Mouse (Mus musculus): ENCODE results near the gene Dusp27. TPM values are rescaled to one million over a fixed set of nuclear protein-coding genes. Genes with fewer than 3 reads are reported as not detected.

Gene Dusp27
- 11.3 and 14.0 TPM in 2 replicates for polyA plus RNA-seq (2014; fragmentation: Nextera tagmentation; extraction: Ambion mirVana)

GRCm38 (mm10) chr1:166127719-166128118, at the start of gene Dusp27:
Dusp27 (minus strand) TSS chr1:166127922.
- Histone ChIP-seq H3K27me3 (replicated peaks; ENCODE audit: control insufficient read depth, insufficient read depth, low read length) (no peaks in the 10 kb centered on the region), H3K4me2 (ENCODE audit: low read depth, low read length) (peak within 1 kb of the TSS; percentile 38), H3K4me1 (ENCODE audit: control insufficient read depth, insufficient read depth, low read length) (peaks cover 9% of the 10 kb centered on the region), H3K27ac (replicated peaks; ENCODE audit: low read depth, low read length) (no peak within 1 kb of the TSS; the same call in 1 of the 2 replicates), H3K36me3 (ENCODE audit: control insufficient read depth, insufficient read depth, low read length) (no peaks in the 10 kb centered on the region), H3K9me3 (ENCODE audit: control insufficient read depth, low read length) (no peaks in the 10 kb centered on the region), H3K9ac (ENCODE audit: low read depth, low read length) (peak within 1 kb of the TSS; percentile 40), H3K4me3 (ENCODE audit: low read depth, low read length) (peak within 1 kb of the TSS; percentile 14)
- ATAC-seq (ENCODE audit: low read depth) (peak; percentile 70), DNase-seq (ENCODE audit: low spot score) (peak; percentile 79)
- WGBS = 25% methylated on average over 4 of the region's 4 CpGs

- Histone ChIP-seq H3K4me2 (ENCODE audit: low read depth, low read length) (no peak overlapping the region), H3K27ac (replicated peaks; ENCODE audit: low read depth, low read length) (no peak overlapping the region), H3K36me3 (ENCODE audit: control insufficient read depth, insufficient read depth, low read length) (no peaks in the 10 kb centered on the region), H3K4me1 (ENCODE audit: control insufficient read depth, insufficient read depth, low read length) (no peaks in the 10 kb centered on the region), H3K9ac (ENCODE audit: low read depth, low read length) (no peak overlapping the region), H3K27me3 (replicated peaks; ENCODE audit: control insufficient read depth, insufficient read depth, low read length) (no peaks in the 10 kb centered on the region), H3K9me3 (ENCODE audit: control insufficient read depth, low read length) (no peaks in the 10 kb centered on the region), H3K4me3 (ENCODE audit: low read depth, low read length) (no peak overlapping the region)
- WGBS = 61% methylated on average over 9 of the region's 9 CpGs
- no peak for ATAC-seq (ENCODE audit: low read depth)
- no peak for DNase-seq (ENCODE audit: low spot score)
These were observed 45.9 kb upstream of the Dusp27 start for GRCm38 (mm10) chr1:166173621-166174020.

GRCm38 (mm10) chr1:166172992-166173391, 45.3 kb upstream of the Dusp27 start:
- no peaks in the 10 kb centered on the region for H3K27me3 ChIP-seq (replicated peaks; ENCODE audit: control insufficient read depth, insufficient read depth, low read length)
- DNase-seq (ENCODE audit: low spot score) (no peak), ATAC-seq (ENCODE audit: low read depth) (no peak)
- 77% methylated on average over 3 of the region's 3 CpGs for WGBS
- no peaks in the 10 kb centered on the region for H3K9me3 ChIP-seq (ENCODE audit: control insufficient read depth, low read length)
- no peaks in the 10 kb centered on the region for H3K4me1 ChIP-seq (ENCODE audit: control insufficient read depth, insufficient read depth, low read length)
- H3K27ac ChIP-seq (replicated peaks; ENCODE audit: low read depth, low read length) = no peak overlapping the region
- no peak overlapping the region for H3K9ac ChIP-seq (ENCODE audit: low read depth, low read length)
- H3K36me3 ChIP-seq (ENCODE audit: control insufficient read depth, insufficient read depth, low read length) = no peaks in the 10 kb centered on the region
- no peak overlapping the region for H3K4me3 ChIP-seq (ENCODE audit: low read depth, low read length)
- no peak overlapping the region for H3K4me2 ChIP-seq (ENCODE audit: low read depth, low read length)

- no peak overlapping the region for H3K9ac ChIP-seq (ENCODE audit: low read depth, low read length)
- no peak for DNase-seq (ENCODE audit: low spot score)
- no peak overlapping the region for H3K4me3 ChIP-seq (ENCODE audit: low read depth, low read length)
- H3K4me1 ChIP-seq (ENCODE audit: control insufficient read depth, insufficient read depth, low read length) = no peaks in the 10 kb centered on the region
- H3K4me2 ChIP-seq (ENCODE audit: low read depth, low read length) = no peak overlapping the region
- no peaks in the 10 kb centered on the region for H3K27me3 ChIP-seq (replicated peaks; ENCODE audit: control insufficient read depth, insufficient read depth, low read length)
- no peaks in the 10 kb centered on the region for H3K9me3 ChIP-seq (ENCODE audit: control insufficient read depth, low read length)
- ATAC-seq (ENCODE audit: low read depth) = no peak
- no peak overlapping the region for H3K27ac ChIP-seq (replicated peaks; ENCODE audit: low read depth, low read length)
- 93% methylated on average over 12 of the region's 12 CpGs for WGBS
- H3K36me3 ChIP-seq (ENCODE audit: control insufficient read depth, insufficient read depth, low read length) = no peaks in the 10 kb centered on the region
These were observed 43.1 kb upstream of the Dusp27 start for GRCm38 (mm10) chr1:166170852-166171251.

- ATAC-seq (ENCODE audit: low read depth) (no peak), DNase-seq (ENCODE audit: low spot score) (no peak)
- Histone ChIP-seq H3K4me1 (ENCODE audit: control insufficient read depth, insufficient read depth, low read length) (no peaks in the 10 kb centered on the region), H3K27me3 (replicated peaks; ENCODE audit: control insufficient read depth, insufficient read depth, low read length) (no peaks in the 10 kb centered on the region), H3K9ac (ENCODE audit: low read depth, low read length) (no peak overlapping the region), H3K27ac (replicated peaks; ENCODE audit: low read depth, low read length) (no peak overlapping the region), H3K4me2 (ENCODE audit: low read depth, low read length) (no peak overlapping the region), H3K36me3 (ENCODE audit: control insufficient read depth, insufficient read depth, low read length) (no peaks in the 10 kb centered on the region), H3K4me3 (ENCODE audit: low read depth, low read length) (no peak overlapping the region), H3K9me3 (ENCODE audit: control insufficient read depth, low read length) (no peaks in the 10 kb centered on the region)
- WGBS = 89% methylated on average over 7 of the region's 7 CpGs
These were observed 42.0 kb upstream of the Dusp27 start for GRCm38 (mm10) chr1:166169713-166170112.

GRCm38 (mm10) chr1:166168017-166168416, 40.3 kb upstream of the Dusp27 start:
- 94% methylated on average over 7 of the region's 7 CpGs for WGBS
- Histone ChIP-seq H3K4me1 (ENCODE audit: control insufficient read depth, insufficient read depth, low read length) (no peaks in the 10 kb centered on the region), H3K27me3 (replicated peaks; ENCODE audit: control insufficient read depth, insufficient read depth, low read length) (no peaks in the 10 kb centered on the region), H3K4me2 (ENCODE audit: low read depth, low read length) (no peak overlapping the region), H3K4me3 (ENCODE audit: low read depth, low read length) (no peak overlapping the region), H3K9ac (ENCODE audit: low read depth, low read length) (no peak overlapping the region), H3K9me3 (ENCODE audit: control insufficient read depth, low read length) (no peaks in the 10 kb centered on the region), H3K27ac (replicated peaks; ENCODE audit: low read depth, low read length) (no peak overlapping the region), H3K36me3 (ENCODE audit: control insufficient read depth, insufficient read depth, low read length) (no peaks in the 10 kb centered on the region)
- DNase-seq (ENCODE audit: low spot score) (no peak), ATAC-seq (ENCODE audit: low read depth) (no peak)

- H3K4me3 ChIP-seq (ENCODE audit: low read depth, low read length) = no peak overlapping the region
- DNase-seq (ENCODE audit: low spot score) (no peak), ATAC-seq (ENCODE audit: low read depth) (no peak)
- H3K9ac ChIP-seq (ENCODE audit: low read depth, low read length) = no peak overlapping the region
- no peaks in the 10 kb centered on the region for H3K36me3 ChIP-seq (ENCODE audit: control insufficient read depth, insufficient read depth, low read length)
- H3K4me2 ChIP-seq (ENCODE audit: low read depth, low read length) = no peak overlapping the region
- no peaks in the 10 kb centered on the region for H3K9me3 ChIP-seq (ENCODE audit: control insufficient read depth, low read length)
- 69% methylated on average over 4 of the region's 4 CpGs for WGBS
- H3K27me3 ChIP-seq (replicated peaks; ENCODE audit: control insufficient read depth, insufficient read depth, low read length) = no peaks in the 10 kb centered on the region
- no peaks in the 10 kb centered on the region for H3K4me1 ChIP-seq (ENCODE audit: control insufficient read depth, insufficient read depth, low read length)
- no peak overlapping the region for H3K27ac ChIP-seq (replicated peaks; ENCODE audit: low read depth, low read length)
These were observed 39.7 kb upstream of the Dusp27 start for GRCm38 (mm10) chr1:166167405-166167804.

GRCm38 (mm10) chr1:166165159-166165558, 37.4 kb upstream of the Dusp27 start:
- 86% methylated on average over 9 of the region's 9 CpGs for WGBS

GRCm38 (mm10) chr1:166164580-166164979, 36.9 kb upstream of the Dusp27 start:
- no peak overlapping the region for H3K9ac ChIP-seq (ENCODE audit: low read depth, low read length)
- 97% methylated on average over 14 of the region's 14 CpGs for WGBS
- no peaks in the 10 kb centered on the region for H3K4me1 ChIP-seq (ENCODE audit: control insufficient read depth, insufficient read depth, low read length)
- DNase-seq (ENCODE audit: low spot score) (no peak), ATAC-seq (ENCODE audit: low read depth) (no peak)
- no peak overlapping the region for H3K4me3 ChIP-seq (ENCODE audit: low read depth, low read length)
- no peak overlapping the region for H3K27ac ChIP-seq (replicated peaks; ENCODE audit: low read depth, low read length)
- peaks cover 9% of the 10 kb centered on the region; the same call in 1 of the 2 replicates for H3K27me3 ChIP-seq (replicated peaks; ENCODE audit: control insufficient read depth, insufficient read depth, low read length)
- no peaks in the 10 kb centered on the region for H3K9me3 ChIP-seq (ENCODE audit: control insufficient read depth, low read length)
- H3K4me2 ChIP-seq (ENCODE audit: low read depth, low read length) = no peak overlapping the region
- H3K36me3 ChIP-seq (ENCODE audit: control insufficient read depth, insufficient read depth, low read length) = no peaks in the 10 kb centered on the region

More at GRCm38 (mm10) chr1:166165159-166165558, 37.4 kb upstream of the Dusp27 start:
- DNase-seq (ENCODE audit: low spot score) = no peak
- Histone ChIP-seq H3K27me3 (replicated peaks; ENCODE audit: control insufficient read depth, insufficient read depth, low read length) (peaks cover 3% of the 10 kb centered on the region; the same call in 1 of the 2 replicates), H3K4me3 (ENCODE audit: low read depth, low read length) (no peak overlapping the region), H3K9me3 (ENCODE audit: control insufficient read depth, low read length) (no peaks in the 10 kb centered on the region), H3K27ac (replicated peaks; ENCODE audit: low read depth, low read length) (no peak overlapping the region), H3K9ac (ENCODE audit: low read depth, low read length) (no peak overlapping the region), H3K4me2 (ENCODE audit: low read depth, low read length) (no peak overlapping the region), H3K36me3 (ENCODE audit: control insufficient read depth, insufficient read depth, low read length) (no peaks in the 10 kb centered on the region), H3K4me1 (ENCODE audit: control insufficient read depth, insufficient read depth, low read length) (no peaks in the 10 kb centered on the region)
- ATAC-seq (ENCODE audit: low read depth) = no peak
